Mouse (Mus musculus): ENCODE results near the gene Sox13. TPM values are rescaled to one million over a fixed set of nuclear protein-coding genes. Genes with fewer than 3 reads are reported as not detected.
"Not testable (repeated sequence)": the region's sequence is repeated elsewhere in the genome, so short reads cannot be mapped to it uniquely, and the experiment has no call there.

Sox13 gene
- total RNA-seq, 4 experiments from 2014 or later = 14.7 to 25.2 (median 18.0) TPM

DNA sequence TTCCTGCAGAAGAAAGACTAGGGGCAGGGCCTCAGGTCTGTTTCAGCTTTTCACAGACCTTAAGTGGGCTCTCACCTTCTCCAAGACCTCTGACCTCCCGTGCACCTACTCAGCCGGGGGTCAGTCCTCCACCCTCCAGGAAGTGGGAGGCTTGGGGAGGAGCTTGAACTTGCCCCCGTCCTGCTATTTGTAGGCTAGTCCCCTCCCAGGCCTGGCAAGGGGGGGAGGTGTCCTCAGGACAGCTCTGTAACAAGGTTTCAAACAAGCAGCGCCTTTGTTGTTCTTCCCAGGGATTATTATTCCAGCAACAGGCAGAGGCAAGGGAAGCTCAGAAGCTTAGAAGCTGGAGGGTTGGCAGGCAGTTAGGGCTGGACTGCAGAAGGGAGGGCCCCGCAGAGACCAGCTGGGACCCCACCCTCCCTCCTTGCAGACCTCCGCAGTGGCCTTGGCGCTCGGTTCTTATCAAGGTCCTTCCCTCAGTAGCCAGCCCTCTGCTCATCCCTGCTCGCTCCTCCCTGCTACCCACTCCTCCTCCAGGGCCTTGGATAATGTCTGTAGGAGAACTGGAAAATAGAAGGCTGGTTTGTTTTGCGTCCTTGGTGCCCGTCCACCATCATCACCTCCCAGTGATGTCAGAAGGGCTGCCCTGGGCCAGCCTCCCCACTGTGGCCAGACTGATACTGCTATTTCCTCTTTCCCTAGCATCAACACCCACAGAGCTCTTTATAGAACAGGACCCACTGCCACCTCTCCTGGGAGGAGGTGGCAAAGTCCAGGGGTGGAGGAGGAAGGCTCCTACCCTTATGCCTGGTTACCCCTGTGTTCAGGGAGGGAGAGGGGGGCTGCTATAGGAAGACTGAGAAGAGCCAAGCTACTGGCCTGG lies 56.3 kb downstream of the Sox13 start:
- DNase-seq = peak; percentile 58

DNA sequence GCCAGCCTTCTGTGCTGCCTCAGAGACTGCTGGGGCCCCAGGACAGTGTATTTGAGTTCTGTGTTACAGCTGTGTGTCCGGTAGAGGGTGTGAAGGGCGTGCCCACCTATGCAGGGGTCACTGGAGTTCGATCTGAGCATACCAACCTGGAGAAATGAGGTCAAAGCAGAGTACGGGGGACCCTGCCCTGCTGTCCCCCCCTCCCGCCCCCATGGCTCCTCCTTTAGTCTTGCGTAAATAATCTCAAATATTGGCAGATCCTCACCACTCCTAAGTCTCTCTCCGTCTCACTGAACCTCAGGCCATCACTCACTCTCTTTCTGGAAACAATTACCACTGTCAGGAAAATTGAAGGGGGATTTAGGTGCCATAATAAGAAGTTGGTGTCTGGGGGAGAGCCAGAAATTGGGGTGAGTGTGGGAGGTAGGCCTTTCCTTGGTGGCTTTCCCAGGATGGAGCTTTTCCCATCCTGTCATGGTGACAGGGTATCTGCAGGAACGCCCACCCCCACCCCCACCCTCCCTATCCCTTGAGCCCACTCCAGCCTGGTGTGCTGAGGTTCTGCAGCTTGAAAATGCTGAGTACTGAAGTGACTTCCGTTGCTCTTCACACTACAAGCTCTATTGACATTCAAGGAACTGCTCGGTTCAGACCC lies 57.1 kb downstream of the Sox13 start:
- DNase-seq = no peak

GRCm38 (mm10) chr1:133364890-133365289 lies 59.3 kb downstream of the Sox13 start:
- no peak for DNase-seq

- DNase-seq = no peak
Observed at GRCm38 (mm10) chr1:133364022-133364630, 60.1 kb downstream of the Sox13 start.

DNA sequence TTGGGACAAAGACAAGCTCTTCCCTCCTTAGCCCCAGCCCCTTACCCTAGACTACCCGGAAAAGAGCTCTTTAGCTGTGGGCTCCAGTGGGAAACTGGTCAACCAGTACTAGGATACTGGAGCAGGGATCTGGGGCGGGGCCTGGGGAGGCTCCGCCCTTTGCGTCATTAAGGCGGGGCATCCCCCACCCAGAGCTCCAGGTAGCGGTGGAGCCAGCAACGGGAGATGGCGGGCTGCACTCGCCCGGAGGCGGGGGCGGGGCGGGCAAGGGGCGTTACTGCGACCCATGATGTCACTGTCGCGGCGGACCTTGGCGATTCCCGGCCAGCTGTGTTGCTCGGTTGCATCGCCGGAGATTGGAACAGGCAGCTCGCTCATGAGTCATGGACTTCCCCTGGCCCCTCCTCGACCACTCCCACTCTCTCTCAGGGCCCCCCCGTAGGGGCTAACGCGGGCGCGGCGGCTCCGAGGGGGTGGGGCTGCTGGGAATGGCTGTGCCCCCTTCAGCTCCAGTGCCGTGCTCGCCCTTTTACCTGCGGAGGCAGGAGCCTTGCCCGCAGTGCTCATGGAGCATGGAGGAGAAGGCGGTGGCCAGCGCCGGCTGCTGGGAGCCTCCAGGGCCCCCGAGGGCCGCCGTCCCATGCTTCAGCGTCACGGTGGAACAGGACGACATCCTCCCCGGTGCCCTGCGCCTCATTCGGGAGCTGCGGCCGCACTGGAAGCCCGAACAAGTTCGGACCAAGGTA lies 60.7 kb downstream of the Sox13 start, which contains the start of gene Etnk2:
TSS of gene Etnk2 (plus strand) at position 297 of the 746 bp plus-strand sequence.
- peak; percentile 86 for DNase-seq

DNA sequence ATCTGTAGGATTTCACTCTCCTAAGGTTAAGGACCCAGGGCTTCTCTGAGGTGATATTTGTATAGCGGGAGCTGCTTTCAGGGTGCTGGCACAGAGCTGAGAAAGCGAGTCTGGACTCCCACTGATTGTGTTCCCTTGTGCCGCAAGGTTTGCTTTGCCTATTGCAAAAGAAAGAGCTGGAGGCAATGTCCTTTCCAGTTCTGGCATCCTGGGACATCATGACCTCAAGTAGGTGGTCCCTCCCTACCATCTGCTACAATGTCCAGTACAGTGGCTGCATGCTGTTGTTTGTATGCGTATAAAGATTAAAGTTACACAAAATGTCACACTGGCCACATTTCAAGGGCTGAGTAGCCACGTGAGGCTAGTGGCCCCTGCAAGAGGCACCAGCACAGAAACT lies 62.1 kb downstream of the Sox13 start:
- DNase-seq = no peak

GRCm38 (mm10) chr1:133361006-133361405 lies 63.2 kb downstream of the Sox13 start:
- no peak for DNase-seq

DNA sequence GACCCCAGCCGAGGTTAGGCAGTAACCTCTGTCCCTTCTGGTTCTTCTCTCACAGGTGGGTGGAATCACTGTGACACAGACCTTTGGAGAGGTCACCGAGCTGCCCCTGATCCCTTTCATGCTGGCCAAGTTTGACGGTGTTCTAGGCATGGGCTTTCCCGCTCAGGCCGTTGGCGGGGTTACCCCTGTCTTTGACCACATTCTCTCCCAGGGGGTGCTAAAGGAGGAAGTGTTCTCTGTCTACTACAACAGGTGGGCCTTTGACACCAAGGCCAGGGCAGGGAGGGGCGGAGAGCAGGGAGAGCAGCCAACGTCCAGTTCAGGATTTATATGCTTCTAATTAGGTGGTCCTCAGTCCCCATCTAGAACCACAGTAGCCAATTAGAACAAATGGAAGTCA lies 67.8 kb downstream of the Sox13 start:
- DNase-seq = no peak

DNA sequence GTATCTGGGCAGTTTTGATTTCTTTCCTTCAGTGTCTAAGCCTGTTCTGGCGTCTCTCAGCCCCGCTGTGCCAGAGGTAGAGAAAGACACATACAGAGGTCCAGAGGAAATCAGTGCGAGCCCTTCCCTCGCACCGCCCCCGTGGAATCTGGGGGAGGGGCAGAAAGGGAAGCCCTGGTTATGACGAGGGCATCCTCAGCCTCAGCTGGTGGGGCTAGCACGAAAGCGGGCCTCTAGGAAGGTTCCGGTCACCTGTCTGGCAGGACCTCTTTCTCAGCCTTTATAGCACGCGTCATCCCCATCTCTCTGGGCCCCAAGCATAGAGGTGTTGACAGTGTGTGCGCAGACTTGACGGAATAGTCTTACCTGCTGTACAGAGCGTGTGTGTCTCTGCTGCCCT lies 68.3 kb downstream of the Sox13 start:
- no peak for DNase-seq

DNA sequence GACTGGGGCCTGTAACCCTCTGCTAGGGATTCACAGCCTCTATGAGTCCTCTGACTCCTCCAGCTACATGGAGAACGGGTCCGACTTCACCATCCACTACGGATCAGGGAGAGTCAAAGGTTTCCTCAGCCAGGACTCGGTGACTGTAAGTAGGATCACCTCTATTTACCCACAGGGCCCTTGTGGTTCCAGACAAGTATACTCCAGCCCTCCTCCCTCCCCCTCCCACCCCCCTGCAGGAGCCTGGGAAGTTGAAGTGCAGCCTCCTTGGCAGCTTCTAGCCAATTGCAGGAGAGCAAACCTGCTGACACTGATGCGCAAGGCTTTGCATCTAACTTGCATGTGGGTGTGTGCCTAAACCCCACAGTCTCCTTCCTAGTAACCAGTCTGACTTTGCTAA lies 68.7 kb downstream of the Sox13 start:
- no peak for DNase-seq

DNA sequence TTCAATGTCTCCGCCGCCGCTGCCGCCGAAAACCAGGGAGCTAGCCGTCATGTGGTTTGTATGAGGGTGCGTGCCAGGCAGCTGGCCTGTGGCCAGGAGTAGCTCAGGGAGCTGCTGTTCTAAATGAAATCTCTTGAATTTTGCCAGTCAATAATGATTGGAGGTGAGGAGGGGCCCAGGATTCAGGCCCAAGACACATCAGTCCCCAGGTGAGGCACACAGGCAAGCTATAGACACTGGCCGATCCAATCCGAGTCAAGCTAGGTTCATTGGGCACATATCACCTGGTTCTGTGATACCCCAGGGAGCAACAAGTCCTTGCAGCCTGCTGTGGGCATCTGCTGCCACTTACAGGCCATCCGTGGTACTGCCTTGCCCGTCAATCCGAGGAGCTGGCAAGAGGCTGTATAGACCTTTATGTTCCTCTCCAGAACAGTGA lies 70.8 kb downstream of the Sox13 start:
- DNase-seq = peak; percentile 79

- no peak for DNase-seq
Observed at GRCm38 (mm10) chr1:133351762-133352161, 72.4 kb downstream of the Sox13 start.

DNA sequence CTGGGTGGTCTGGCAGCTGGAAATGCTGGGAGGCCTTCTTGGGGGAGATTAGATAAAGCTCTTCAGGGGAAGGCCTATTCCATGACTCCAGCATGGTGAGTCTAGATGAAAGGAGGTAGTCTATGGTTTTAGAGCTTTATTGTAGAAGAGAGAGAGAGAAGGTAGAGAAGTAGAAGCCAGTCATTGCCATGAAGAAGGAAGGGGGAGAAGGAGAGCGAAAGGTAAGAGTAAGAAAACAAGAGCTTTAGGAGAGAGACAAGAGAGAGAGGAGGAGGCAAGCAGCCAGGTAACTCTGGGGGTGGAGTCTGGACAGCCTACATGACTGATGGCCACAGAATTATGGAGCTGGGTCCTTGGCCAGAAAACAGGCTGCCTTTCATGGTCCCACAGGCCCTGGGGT lies 74.0 kb downstream of the Sox13 start, which contains the start of gene Ren1:
TSS of gene Ren1 (plus strand) at position 301 of the 400 bp plus-strand sequence.
- DNase-seq = no peak

GRCm38 (mm10) chr1:133347693-133348520 lies 76.3 kb downstream of the Sox13 start:
- peak; percentile 70 for DNase-seq

DNA sequence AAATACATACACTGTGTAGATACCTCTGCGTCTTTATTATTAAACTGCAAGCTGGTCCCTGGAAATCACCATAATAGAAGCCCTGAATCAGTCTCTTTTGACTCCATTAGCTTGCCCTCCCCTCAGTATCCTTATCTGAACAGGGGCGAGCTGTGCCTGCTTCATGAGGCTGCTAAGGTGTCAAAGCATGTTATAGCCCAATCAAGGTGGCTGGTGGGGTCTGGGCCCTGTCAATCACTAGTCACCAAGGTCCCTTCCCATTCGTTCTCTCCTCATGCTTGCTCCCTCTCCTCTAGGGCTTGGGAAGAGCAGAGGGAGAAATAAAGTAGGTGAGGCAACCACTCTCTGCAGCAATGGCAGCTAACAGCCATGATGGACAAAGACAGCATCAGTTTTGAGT lies 77.0 kb downstream of the Sox13 start:
- DNase-seq = no peak

GRCm38 (mm10) chr1:133346531-133346930 lies 77.6 kb downstream of the Sox13 start:
- DNase-seq = no peak

GRCm38 (mm10) chr1:133344357-133344756 lies 79.8 kb downstream of the Sox13 start:
- DNase-seq = no peak

- not testable (repeated sequence) for DNase-seq
Observed at GRCm38 (mm10) chr1:133340403-133340802, 83.8 kb downstream of the Sox13 start.

GRCm38 (mm10) chr1:133333937-133334336 lies 90.2 kb downstream of the Sox13 start:
- DNase-seq = no peak

DNA sequence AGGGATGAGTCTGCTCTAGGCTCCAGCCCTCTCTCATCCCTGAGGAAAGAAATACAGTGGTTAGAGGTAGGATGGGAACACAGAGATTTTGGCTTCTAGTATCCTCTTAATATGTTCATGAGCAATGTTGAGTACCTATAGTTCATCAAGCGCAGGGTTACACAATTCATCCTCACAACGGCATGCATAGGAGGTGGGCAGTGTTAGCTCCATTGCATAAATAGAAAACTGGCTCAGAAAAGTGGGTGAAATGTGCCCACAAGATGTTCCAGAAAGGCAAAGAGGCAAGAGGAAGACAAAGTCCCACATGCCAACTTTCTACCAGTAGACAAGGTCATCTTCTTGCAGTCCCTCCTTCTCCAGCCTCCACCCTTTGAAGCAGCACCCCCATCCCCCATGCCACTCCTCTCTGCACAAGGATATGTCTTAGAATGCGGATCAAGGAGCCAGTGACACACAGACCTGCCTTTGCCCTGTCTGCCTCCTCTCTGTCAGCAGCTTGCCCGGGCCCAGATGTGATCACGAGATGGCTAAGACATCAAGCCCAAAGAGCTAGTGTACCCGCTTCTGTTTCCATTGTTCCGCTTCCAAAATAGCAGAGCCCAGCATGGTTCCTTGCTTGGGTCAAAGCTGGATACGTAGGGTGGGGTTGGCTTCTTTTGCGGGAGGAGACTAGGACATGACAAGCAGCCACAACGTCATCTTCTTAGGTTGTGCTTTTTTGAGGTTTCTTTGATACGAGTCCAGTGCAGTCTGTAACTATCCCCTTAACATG lies 91.3 kb downstream of the Sox13 start:
- DNase-seq = no peak

All from adrenal gland, adult 8-10 months (tissue).